Mouse (Mus musculus) kidney, adult 18-20 months (tissue): ENCODE data around the gene Sprr4.
"Not testable (repeated sequence)": the region's sequence is repeated elsewhere in the genome, so short reads cannot be mapped to it uniquely, and the experiment has no call there.

Experiments used
- DNase-seq: peaks from one replicate; pipeline ENCODE4 v3.0.0; 2021

Gene Sprr4

GRCm38 (mm10) chr3:92500393-92500792 lies at the start of gene Sprr4:
Sprr4 (minus strand) TSS chr3:92500493.
- no peak for DNase-seq

GRCm38 (mm10) chr3:92534411-92534810 lies 34.1 kb upstream of the Sprr4 start, which contains the start of gene 2310046K23Rik:
2310046K23Rik (minus strand) TSS chr3:92534511.
- no peak for DNase-seq

GRCm38 (mm10) chr3:92512325-92512724 lies 12.0 kb upstream of the Sprr4 start:
- no peak for DNase-seq

- peak; percentile 23 for DNase-seq
Measured at GRCm38 (mm10) chr3:92510786-92511185, 10.5 kb upstream of the Sprr4 start.

- DNase-seq = no peak
Measured at GRCm38 (mm10) chr3:92508185-92508584, 7.9 kb upstream of the Sprr4 start.

- no peak for DNase-seq
Measured at GRCm38 (mm10) chr3:92503528-92503927, 3.2 kb upstream of the Sprr4 start.

- DNase-seq = not testable (repeated sequence)
Measured at GRCm38 (mm10) chr3:92490262-92490661, 10.0 kb downstream of the Sprr4 start.

- DNase-seq = no peak
Measured at GRCm38 (mm10) chr3:92486307-92486706, 14.0 kb downstream of the Sprr4 start.

- no peak for DNase-seq
Measured at GRCm38 (mm10) chr3:92485863-92486262, 14.4 kb downstream of the Sprr4 start, which contains the start of gene Sprr1a. Sprr1a (minus strand) TSS chr3:92485895.

- DNase-seq = not testable (repeated sequence)
Measured at GRCm38 (mm10) chr3:92481249-92481648, 19.0 kb downstream of the Sprr4 start.

GRCm38 (mm10) chr3:92470111-92470510 lies 30.2 kb downstream of the Sprr4 start:
- no peak for DNase-seq

GRCm38 (mm10) chr3:92467424-92467823 lies 32.9 kb downstream of the Sprr4 start:
- no peak for DNase-seq

- no peak for DNase-seq
Measured at GRCm38 (mm10) chr3:92466576-92466975, 33.7 kb downstream of the Sprr4 start.

- no peak for DNase-seq
Measured at GRCm38 (mm10) chr3:92458620-92459019, 41.7 kb downstream of the Sprr4 start, which contains the start of gene Sprr3. Sprr3 (minus strand) TSS chr3:92458720.

- DNase-seq = no peak
Measured at GRCm38 (mm10) chr3:92455151-92455550, 45.1 kb downstream of the Sprr4 start.
